ENCODE assay signal across 21 mouse cellular contexts in the genomic region with DNA sequence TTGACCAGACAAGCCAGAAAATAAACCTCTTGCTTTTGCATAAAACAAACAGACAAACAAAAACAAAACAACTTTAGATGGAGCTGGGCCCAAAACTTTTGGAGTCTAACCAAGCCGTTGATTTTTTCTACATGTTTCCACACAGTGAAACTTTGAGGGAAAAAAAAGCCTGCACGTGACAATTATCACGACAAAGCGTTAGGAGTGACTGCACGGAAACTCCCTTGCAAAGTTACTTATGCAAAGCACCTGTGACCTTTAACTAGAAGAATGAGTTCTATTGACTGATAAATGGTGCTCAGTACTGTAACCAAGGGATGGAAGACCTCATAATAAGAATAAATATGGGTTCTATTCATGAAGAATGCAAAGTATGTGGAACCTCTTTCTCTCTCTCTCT. TPM values are rescaled to one million over a fixed set of nuclear protein-coding genes. Genes with fewer than 3 reads are reported as not detected.
DNase-seq lines count a peak whose midpoint lies in the region; ATAC-seq and TF ChIP-seq lines count a peak whose summit lies in the region.
"Had no signal": no experiment of that assay in that cellular context is flagged by ENCODE, and none has a peak within 500 bp of the region (broad histone marks: within the 10 kb centered on the region; RNA-seq: fewer than 3 reads in every experiment).

No protein-coding gene starts in this region.

- no peak overlapping the region for H3K4me3 ChIP-seq in CH12.LX (replicated peaks in 1 of 3; ENCODE audit: low read depth in 2 of 3, low read length in 2 of 3, poor library complexity in 1 of 3)
- H3K4me3 ChIP-seq in forebrain, embryonic 11.5 days (ENCODE audit: low read depth, low read length) = no peak overlapping the region
- H3K4me3 ChIP-seq: embryonic facial prominence, embryonic 10.5 days; heart, adult 2 months; heart, embryonic 15.5 days; hindbrain, embryonic 13.5 days had no signal

- TF ChIP-seq EP300 in CH12.LX (IDR thresholded peaks at IDR 0.05; ENCODE audit: low read length) = peak; percentile 48; the same call in 1 of the 2 replicates

- no peaks in the 10 kb centered on the region for H3K79me2 ChIP-seq in CH12.LX (replicated peaks; ENCODE audit: control insufficient read depth, extremely low read depth, insufficient read depth, poor library complexity, severe bottlenecking)

- H3K36me3 ChIP-seq in CH12.LX (replicated peaks in 1 of 2; ENCODE audit: control insufficient read depth in 1 of 2, insufficient read depth in 1 of 2, low read length in 1 of 2) = no peaks in the 10 kb centered on the region
- no peaks in the 10 kb centered on the region for H3K36me3 ChIP-seq in forebrain, embryonic 11.5 days (ENCODE audit: control insufficient read depth, insufficient read depth, low read length)
- H3K36me3 ChIP-seq: embryonic facial prominence, embryonic 10.5 days; heart, embryonic 15.5 days; hindbrain, embryonic 13.5 days had no signal

- H3K9me3 ChIP-seq in CH12.LX (replicated peaks; ENCODE audit: low read length) = peaks cover 4% of the 10 kb centered on the region
- no peaks in the 10 kb centered on the region for H3K9me3 ChIP-seq in forebrain, embryonic 11.5 days (ENCODE audit: control insufficient read depth, low read length)
- H3K9me3 ChIP-seq: embryonic facial prominence, embryonic 10.5 days; heart, embryonic 15.5 days; hindbrain, embryonic 13.5 days had no signal

- TF ChIP-seq CTCF in CH12.LX (conservative IDR thresholded peaks at IDR 0.05 in 1 of 2, IDR thresholded peaks at IDR 0.05 in 1 of 2; ENCODE audit: low read depth in 2 of 2, low read length in 2 of 2) = no peak

- in situ Hi-C loops in CH12.LX (cut with MboI; ENCODE audit: low pct_ligation_motif_present, low pct_unique_long_range_greater_than_20kb, low sequenced_read_pairs) = no loop called here

- peaks cover 0 to 19% of the 10 kb centered on the region in 2 experiments; a peak in 2 of 4 replicates for H3K4me1 ChIP-seq in CH12.LX (ENCODE audit: control insufficient read depth in 1 of 2, insufficient read depth in 2 of 2)
- no peaks in the 10 kb centered on the region for H3K4me1 ChIP-seq in forebrain, embryonic 11.5 days (replicated peaks; ENCODE audit: control insufficient read depth, insufficient read depth, low read length)
- H3K4me1 ChIP-seq: heart, embryonic 15.5 days; hindbrain, embryonic 13.5 days had no signal

- H3K9ac ChIP-seq in CH12.LX (ENCODE audit: insufficient read depth, low read depth) = no peak overlapping the region
- H3K9ac ChIP-seq in forebrain, embryonic 11.5 days (ENCODE audit: low read length) = no peak overlapping the region
- H3K9ac ChIP-seq: heart, embryonic 15.5 days; hindbrain, embryonic 13.5 days had no signal

- no peak for TF ChIP-seq POLR2A in CH12.LX (IDR thresholded peaks at IDR 0.05; ENCODE audit: low read depth, low read length)

- no peak overlapping the region for H3K27ac ChIP-seq in CH12.LX (ENCODE audit: insufficient read depth, low read depth)
- H3K27ac ChIP-seq in forebrain, embryonic 11.5 days (ENCODE audit: low read depth, low read length) = no peak overlapping the region
- H3K27ac ChIP-seq: embryonic facial prominence, embryonic 10.5 days; heart, adult 2 months; heart, embryonic 15.5 days; hindbrain, embryonic 13.5 days; hindbrain, postnatal 0 days had no signal

- dilution Hi-C loops in CH12.LX (cut with MboI; ENCODE audit: extremely low pct_ligation_motif_present, extremely low pct_unique_long_range_greater_than_20kb, low sequenced_read_pairs) = no loop called here

- ATAC-seq in forebrain, embryonic 11.5 days (replicated peaks; ENCODE audit: low FRiP score) = no peak
- ATAC-seq: forebrain, embryonic 14.5 days; hindbrain, postnatal 0 days; intestine, embryonic 16.5 days had no signal

- no peaks in the 10 kb centered on the region for H3K27me3 ChIP-seq in CH12.LX (replicated peaks)
- H3K27me3 ChIP-seq in forebrain, embryonic 11.5 days (ENCODE audit: control insufficient read depth, insufficient read depth, low read length) = no peaks in the 10 kb centered on the region
- H3K27me3 ChIP-seq: heart, embryonic 15.5 days; hindbrain, embryonic 13.5 days had no signal

- H3K4me2 ChIP-seq in CH12.LX (ENCODE audit: insufficient read depth, low read depth, poor library complexity, severe bottlenecking) = peak overlapping the region; percentile 56
- no peak overlapping the region for H3K4me2 ChIP-seq in forebrain, embryonic 11.5 days (ENCODE audit: low read depth, low read length, severe bottlenecking)
- H3K4me2 ChIP-seq: heart, embryonic 11.5 days; heart, embryonic 15.5 days; hindbrain, embryonic 13.5 days had no signal

- WGBS in forebrain, embryonic 11.5 days = 86% methylated on average over 5 of the region's 5 CpGs

- TF ChIP-seq RAD21 in CH12.LX (IDR thresholded peaks at IDR 0.05; ENCODE audit: low read depth, low read length) = no peak

- peak; percentile 50 for DNase-seq in CH12.LX (ENCODE audit: extremely low read depth)
- peak; percentile 29 for DNase-seq in Muller cell, postnatal 12 days (ENCODE audit: inconsistent ontology term)
- DNase-seq in induced T-regulatory cell, adult 2 months (ENCODE audit: low read depth) = peak; percentile 11
- no peak for DNase-seq in heart, adult 18-20 months
- no peak for DNase-seq in kidney, adult 8-10 months
- DNase-seq in forebrain, embryonic 11.5 days (ENCODE audit: low spot score) = no peak
- DNase-seq: adrenal gland, adult 2 months; adrenal gland, postnatal 25 days; B cell, adult 2 months; cerebellum, adult 2 months; cerebellum, postnatal 10 days; heart, adult 2 months; heart, postnatal 14 days; kidney, adult 2 months had no signal

TF ChIP-seq in CH12.LX, 34 proteins besides CTCF, POLR2A, EP300 and RAD21:
- TF ChIP-seq NELFE (IDR thresholded peaks at IDR 0.05; ENCODE audit: low read depth, low read length) (no peak), ZKSCAN1 (IDR thresholded peaks at IDR 0.05; ENCODE audit: borderline replicate concordance, low read depth, low read length) (no peak), ZC3H11A (IDR thresholded peaks at IDR 0.05; ENCODE audit: low read depth, low read length) (no peak), MYC (IDR thresholded peaks at IDR 0.05; ENCODE audit: low read depth, low read length) (no peak), TBP (conservative IDR thresholded peaks at IDR 0.05; ENCODE audit: low read depth, low read length) (no peak), SIN3A (IDR thresholded peaks at IDR 0.05; ENCODE audit: low read length) (no peak), MAX (IDR thresholded peaks at IDR 0.05; ENCODE audit: low read length) (no peak), POLR2AphosphoS2 (IDR thresholded peaks at IDR 0.05; ENCODE audit: low read depth, low read length) (no peak), SMC3 (IDR thresholded peaks at IDR 0.05; ENCODE audit: low read depth, low read length) (no peak), GABPA (IDR thresholded peaks at IDR 0.05; ENCODE audit: insufficient replicate concordance, low read depth, low read length) (no peak), HCFC1 (IDR thresholded peaks at IDR 0.05; ENCODE audit: low read depth, low read length) (no peak), E2F4 (IDR thresholded peaks at IDR 0.05; ENCODE audit: insufficient replicate concordance, low read depth, low read length) (no peak), ZNF384 (IDR thresholded peaks at IDR 0.05; ENCODE audit: low read depth, low read length) (peak; percentile 83), JUN (IDR thresholded peaks at IDR 0.05; ENCODE audit: insufficient read depth, low read depth, low read length) (no peak), NRF1 (IDR thresholded peaks at IDR 0.05; ENCODE audit: low read depth, low read length) (no peak), ETS1 (conservative IDR thresholded peaks at IDR 0.05; ENCODE audit: low read depth, low read length) (peak; percentile 55), CHD1 (IDR thresholded peaks at IDR 0.05; ENCODE audit: low read depth, low read length) (no peak), IRF4 (IDR thresholded peaks at IDR 0.05; ENCODE audit: low read depth, low read length) (0 out of 2 replicates have a peak, but pooled peaks have one; percentile 6), USF1 (IDR thresholded peaks at IDR 0.05; ENCODE audit: low read depth, low read length) (peak; percentile 41), ZMIZ1 (IDR thresholded peaks at IDR 0.05; ENCODE audit: low read depth, low read length) (no peak), MAFK (IDR thresholded peaks at IDR 0.05; ENCODE audit: insufficient replicate concordance, low read length) (no peak), CHD2 (IDR thresholded peaks at IDR 0.05; ENCODE audit: low read length) (peak; percentile 37; the same call in 1 of the 2 replicates), MAZ (IDR thresholded peaks at IDR 0.05; ENCODE audit: low read depth, low read length) (no peak), TCF12 (IDR thresholded peaks at IDR 0.05; ENCODE audit: low read depth, low read length) (no peak), MXI1 (IDR thresholded peaks at IDR 0.05; ENCODE audit: low read depth, low read length) (no peak), PAX5 (IDR thresholded peaks at IDR 0.05; ENCODE audit: low read length) (no peak), USF2 (conservative IDR thresholded peaks at IDR 0.05; ENCODE audit: low read depth, low read length) (no peak), MEF2A (IDR thresholded peaks at IDR 0.05; ENCODE audit: borderline replicate concordance, low read depth, low read length) (0 out of 2 replicates have a peak, but pooled peaks have one; percentile 42), KAT2A (IDR thresholded peaks at IDR 0.05; ENCODE audit: insufficient replicate concordance, low read length) (no peak), RCOR1 (conservative IDR thresholded peaks at IDR 0.05; ENCODE audit: low read depth, low read length) (no peak), ELF1 (IDR thresholded peaks at IDR 0.05; ENCODE audit: low read depth, low read length) (no peak), BHLHE40 (IDR thresholded peaks at IDR 0.05; ENCODE audit: low read depth, low read length) (peak; percentile 98), UBTF (IDR thresholded peaks at IDR 0.05; ENCODE audit: low read depth, low read length) (no peak)

RNA-seq across cellular contexts. Expression of gene Hdac2, which starts 38.5 kb away (rescaled TPM):
- 52.1 and 70.8 TPM in 2 replicates for total RNA-seq in CH12.LX (2012; rRNA removed)
- 166 and 189 TPM in 2 replicates for total RNA-seq in CH12.LX (2014; rRNA removed)
- polyA plus RNA-seq in CH12.LX (2012; ENCODE audit: insufficient read length, low read depth) = 183 and 196 TPM in 2 replicates
- total RNA-seq in heart, adult 18-20 months (2021) = 10 to 100 TPM; 46.7 to 52.2 TPM
- 403 and 409 TPM in 2 replicates for polyA plus RNA-seq in forebrain, embryonic 11.5 days (2014; fragmentation: Nextera tagmentation; extraction: Ambion mirVana)

Comparison
In these comparisons a context has a peak if more than half of its experiments do, and no peak if none do; other contexts are left out.
1. DNase-seq: peak in CH12.LX (single experiment), Muller cell, postnatal 12 days (single experiment) and induced T-regulatory cell, adult 2 months (single experiment); none in heart, adult 18-20 months (0 of 2), kidney, adult 8-10 months (0 of 2) and forebrain, embryonic 11.5 days (single experiment).